Mouse (Mus musculus) adrenal gland, adult 2 months (tissue): Measurements from ENCODE around the gene Cars. TPM values are rescaled to one million over a fixed set of nuclear protein-coding genes. Genes with fewer than 3 reads are reported as not detected.

ENCODE experiments used
- DNase-seq: peaks from one replicate; pipeline ENCODE4 v3.0.0; 2021
- microRNA-seq, 2 experiments: library from miRNA; unstranded; fragments of <30 nt; microRNA quantifications; one replicate each; pipeline ENCODE4 v1.2.0; 2021
- polyA plus RNA-seq: library from polyadenylated mRNA; depleted of rRNA; stranded (reverse); fragments of >200 nt; gene quantifications from 2 replicates; pipeline ENCODE4 v1.2.3, GENCODE M21; 2012; rRNA removed
- total RNA-seq, 2 experiments: library from RNA; stranded (reverse); gene quantifications; 2 replicates each; pipeline ENCODE4 v1.2.3; 2021

Cars gene
- total and polyA plus RNA-seq, 3 experiments, result 10.5 to 51.3 (median 42.9) TPM

DNA sequence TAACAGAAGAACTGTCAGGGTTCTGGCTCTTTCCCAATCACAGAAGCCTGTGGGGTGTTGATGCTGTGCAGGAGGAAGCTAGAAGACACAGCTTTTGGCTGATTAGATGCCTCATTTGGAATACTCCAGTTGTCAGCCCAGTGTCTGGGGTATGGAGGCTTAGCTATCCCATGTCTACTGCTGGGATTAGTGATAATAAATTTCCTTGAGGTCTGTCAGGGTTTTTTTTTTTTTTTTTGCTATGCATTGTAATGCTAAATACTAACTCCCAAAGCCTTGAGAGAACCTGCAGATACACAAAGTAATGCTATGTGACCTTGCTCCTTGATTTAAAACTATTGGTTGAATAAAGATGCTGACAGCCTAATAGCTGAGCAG is 88.6 kb downstream of the Cars start:
- no peak for DNase-seq

GRCm38 (mm10) chr7:143510593-143511334 is 89.1 kb downstream of the Cars start:
- DNase-seq, result no peak

GRCm38 (mm10) chr7:143509566-143509965 is 90.3 kb downstream of the Cars start:
- DNase-seq, result no peak

Small RNAs within 50 kb of the gene (microRNA-seq; reads per million reads assigned to microRNA genes)
- 0 reads per million in 2 experiments for gene Mir7064

Other genes with a start within 250 kb of the Cars start
- gene Cdkn1c, start 139.0 kb downstream of the Cars start, total RNA-seq, result 100 to 1,000 TPM; 239 to 672 TPM
- 469 and 597 TPM in 2 replicates for gene Cdkn1c, start 139.0 kb downstream of the Cars start, polyA plus RNA-seq
- 1 to 10 TPM; 1.5 to 4.1 TPM for gene Slc22a18, start 126.4 kb downstream of the Cars start, total RNA-seq
- 13.3 and 17.5 TPM in 2 replicates for gene Slc22a18, start 126.4 kb downstream of the Cars start, polyA plus RNA-seq
- gene Phlda2, start 96.9 kb downstream of the Cars start, total RNA-seq, result under 1 TPM; 0.40 to 0.55 TPM
- gene Phlda2, start 96.9 kb downstream of the Cars start, polyA plus RNA-seq, result 3.5 and 4.2 TPM in 2 replicates
- 100 to 1,000 TPM; 149 to 217 TPM for gene Nap1l4, start 51.0 kb downstream of the Cars start, total RNA-seq
- 35.0 and 40.0 TPM in 2 replicates for gene Nap1l4, start 51.0 kb downstream of the Cars start, polyA plus RNA-seq
- gene Tnfrsf26, start 28.6 kb upstream of the Cars start, total RNA-seq, result 1 to 10 TPM in 1 of 2 experiments, under 1 TPM in 1; 0.55 to 1.1 TPM
- 0.17 and 0.29 TPM in 2 replicates for gene Tnfrsf26, start 28.6 kb upstream of the Cars start, polyA plus RNA-seq
- 1 to 10 TPM; 3.9 to 4.4 TPM for gene Tnfrsf22, start 49.6 kb upstream of the Cars start, total RNA-seq
- gene Tnfrsf22, start 49.6 kb upstream of the Cars start, polyA plus RNA-seq, result 3.1 and 3.9 TPM in 2 replicates
- 1 to 10 TPM; 3.1 to 4.4 TPM for gene Tnfrsf23, start 85.8 kb upstream of the Cars start, total RNA-seq
- gene Tnfrsf23, start 85.8 kb upstream of the Cars start, polyA plus RNA-seq, result 1.3 TPM in 2 replicates
- gene Osbpl5, start 156.9 kb upstream of the Cars start, total RNA-seq, result 10 to 100 TPM; 25.8 to 47.4 TPM
- 28.1 and 28.2 TPM in 2 replicates for gene Osbpl5, start 156.9 kb upstream of the Cars start, polyA plus RNA-seq
- gene Mrgprg, start 166.9 kb upstream of the Cars start, total RNA-seq, result 1 to 10 TPM; 1.1 to 2.9 TPM
- gene Mrgprg, start 166.9 kb upstream of the Cars start, polyA plus RNA-seq, result 1.5 and 3.7 TPM in 2 replicates
- gene Mrgpre, start 184.4 kb upstream of the Cars start, total RNA-seq, result 1 to 10 TPM; 1.7 to 3.2 TPM
- 2.5 and 3.9 TPM in 2 replicates for gene Mrgpre, start 184.4 kb upstream of the Cars start, polyA plus RNA-seq
- 10 to 100 TPM in 1 of 2 experiments, 1 to 10 TPM in 1; 7.8 to 11.6 TPM for gene Nadsyn1, start 222.8 kb upstream of the Cars start, total RNA-seq
- gene Nadsyn1, start 222.8 kb upstream of the Cars start, polyA plus RNA-seq, result 9.0 and 9.1 TPM in 2 replicates
- gene Dhcr7, start 223.1 kb upstream of the Cars start, total RNA-seq, result 100 to 1,000 TPM; 689 to 950 TPM
- gene Dhcr7, start 223.1 kb upstream of the Cars start, polyA plus RNA-seq, result 917 and 1,241 TPM in 2 replicates